Mouse (Mus musculus): ENCODE measurements around the gene Tubgcp2.

The Tubgcp2 gene

GRCm38 (mm10) chr7:139950283-139950971 lies 86.0 kb downstream of the Tubgcp2 start:
- DNase-seq (ENCODE audit: low read depth in 2 of 2, low spot score in 2 of 2) = peak in 1 of 2 experiments; percentile 32

- peak in 1 of 2 experiments; percentile 44 for DNase-seq (ENCODE audit: low read depth in 2 of 2, low spot score in 2 of 2)
These were observed 86.6 kb downstream of the Tubgcp2 start for GRCm38 (mm10) chr7:139949893-139950282.

DNA sequence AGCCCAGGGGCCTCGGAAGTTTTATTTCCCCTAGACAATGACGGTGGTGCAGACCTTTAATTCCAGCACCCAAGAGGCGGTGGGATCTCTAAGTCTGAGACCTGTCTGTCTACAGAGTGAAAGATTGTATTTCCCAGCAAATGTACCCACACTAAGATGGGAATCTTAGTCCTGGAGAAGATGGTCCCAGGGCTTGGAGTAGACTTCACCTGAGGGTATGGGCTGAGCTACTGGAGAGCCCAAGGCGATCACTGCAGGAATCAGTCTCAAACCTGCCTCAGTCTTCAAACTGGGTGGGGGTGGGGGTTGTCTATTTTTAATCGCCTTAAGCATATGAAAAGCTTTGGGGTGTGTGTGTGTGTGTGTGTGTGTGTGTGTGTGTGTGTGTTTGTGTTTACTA lies 90.4 kb downstream of the Tubgcp2 start:
- DNase-seq (ENCODE audit: low read depth in 2 of 2, low spot score in 2 of 2) = no peak

Measured in CD8-positive naive resting alpha-beta T cell, adult 2 months (primary cell).